Mouse (Mus musculus): Measurements from ENCODE around the gene Atp6v1d. TPM values are rescaled to one million over a fixed set of nuclear protein-coding genes. Genes with fewer than 3 reads are reported as not detected.

Atp6v1d gene
- total and polyA plus RNA-seq, 3 experiments: 28.4 to 74.0 (median 65.6) TPM

DNA sequence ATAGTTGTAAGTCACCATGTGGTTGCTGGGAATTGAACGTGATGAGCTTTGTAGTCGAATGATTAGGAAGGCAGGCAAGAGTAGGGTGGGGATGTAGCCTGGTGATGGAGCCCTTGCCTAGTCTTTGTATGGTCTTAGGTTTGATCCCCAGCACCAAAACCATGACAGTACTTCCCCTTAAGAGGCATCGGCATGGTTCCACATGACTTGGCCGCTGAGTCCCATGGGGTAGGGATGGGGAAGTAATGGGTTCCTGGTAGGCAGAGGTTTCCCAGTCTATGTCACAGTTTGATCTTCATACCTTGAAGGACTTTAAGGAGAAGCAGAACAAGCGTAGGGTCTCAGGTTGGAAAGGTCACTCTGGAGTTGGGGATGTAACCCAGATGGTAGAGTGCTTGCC lies 40.0 kb upstream of the Atp6v1d start:
- Histone ChIP-seq H3K9me3 (replicated peaks; ENCODE audit: low read length) (no peaks in the 10 kb centered on the region), H3K4me1 (ENCODE audit: control insufficient read depth in 1 of 2, insufficient read depth in 2 of 2) (peaks cover 5 to 8% of the 10 kb centered on the region in 2 experiments; a peak in 2 of 4 replicates), H3K27ac (ENCODE audit: insufficient read depth, low read depth) (no peak overlapping the region), H3K4me2 (ENCODE audit: insufficient read depth, low read depth, poor library complexity, severe bottlenecking) (no peak overlapping the region), H3K4me3 (replicated peaks in 1 of 3; ENCODE audit: low read depth in 2 of 3, low read length in 2 of 3, poor library complexity in 1 of 3) (no peak overlapping the region), H3K79me2 (replicated peaks; ENCODE audit: control insufficient read depth, extremely low read depth, insufficient read depth, poor library complexity, severe bottlenecking) (no peaks in the 10 kb centered on the region), H3K36me3 (replicated peaks in 1 of 2; ENCODE audit: control insufficient read depth in 1 of 2, insufficient read depth in 1 of 2, low read length in 1 of 2) (no peaks in the 10 kb centered on the region), H3K9ac (ENCODE audit: insufficient read depth, low read depth) (no peak overlapping the region), H3K27me3 (replicated peaks) (no peaks in the 10 kb centered on the region)
- peak; percentile 45 for DNase-seq (ENCODE audit: extremely low read depth)
- dilution Hi-C loops (cut with MboI; ENCODE audit: extremely low pct_ligation_motif_present, extremely low pct_unique_long_range_greater_than_20kb, low sequenced_read_pairs): no loop called here
- TF ChIP-seq TBP (conservative IDR thresholded peaks at IDR 0.05; ENCODE audit: low read depth, low read length) (no peak), POLR2A (IDR thresholded peaks at IDR 0.05; ENCODE audit: low read depth, low read length) (no peak), JUND (conservative IDR thresholded peaks at IDR 0.05; ENCODE audit: low read depth, low read length) (no peak), MAFK (IDR thresholded peaks at IDR 0.05; ENCODE audit: insufficient replicate concordance, low read length) (no peak), EP300 (IDR thresholded peaks at IDR 0.05; ENCODE audit: low read length) (no peak), SMC3 (IDR thresholded peaks at IDR 0.05; ENCODE audit: low read depth, low read length) (peak; percentile 4; the same call in 1 of the 2 replicates), MYC (IDR thresholded peaks at IDR 0.05; ENCODE audit: low read depth, low read length) (no peak), MEF2A (IDR thresholded peaks at IDR 0.05; ENCODE audit: borderline replicate concordance, low read depth, low read length) (no peak), PAX5 (IDR thresholded peaks at IDR 0.05; ENCODE audit: low read length) (no peak), BHLHE40 (IDR thresholded peaks at IDR 0.05; ENCODE audit: low read depth, low read length) (no peak), NELFE (IDR thresholded peaks at IDR 0.05; ENCODE audit: low read depth, low read length) (no peak), MXI1 (IDR thresholded peaks at IDR 0.05; ENCODE audit: low read depth, low read length) (no peak), MAZ (IDR thresholded peaks at IDR 0.05; ENCODE audit: low read depth, low read length) (no peak), USF2 (conservative IDR thresholded peaks at IDR 0.05; ENCODE audit: low read depth, low read length) (no peak), HCFC1 (IDR thresholded peaks at IDR 0.05; ENCODE audit: low read depth, low read length) (no peak), ZKSCAN1 (IDR thresholded peaks at IDR 0.05; ENCODE audit: borderline replicate concordance, low read depth, low read length) (no peak), POLR2AphosphoS2 (IDR thresholded peaks at IDR 0.05; ENCODE audit: low read depth, low read length) (no peak), E2F4 (IDR thresholded peaks at IDR 0.05; ENCODE audit: insufficient replicate concordance, low read depth, low read length) (no peak), UBTF (IDR thresholded peaks at IDR 0.05; ENCODE audit: low read depth, low read length) (no peak), CTCF (conservative IDR thresholded peaks at IDR 0.05 in 1 of 2, IDR thresholded peaks at IDR 0.05 in 1 of 2; ENCODE audit: low read depth in 2 of 2, low read length in 2 of 2) (peak in 1 of 2 experiments; percentile 27; a peak in 1 of 4 replicates), MAX (IDR thresholded peaks at IDR 0.05; ENCODE audit: low read length) (no peak), ZMIZ1 (IDR thresholded peaks at IDR 0.05; ENCODE audit: low read depth, low read length) (no peak), RAD21 (IDR thresholded peaks at IDR 0.05; ENCODE audit: low read depth, low read length) (peak; percentile 34)
- in situ Hi-C loops (cut with MboI; ENCODE audit: low pct_ligation_motif_present, low pct_unique_long_range_greater_than_20kb, low sequenced_read_pairs): no loop called here

DNA sequence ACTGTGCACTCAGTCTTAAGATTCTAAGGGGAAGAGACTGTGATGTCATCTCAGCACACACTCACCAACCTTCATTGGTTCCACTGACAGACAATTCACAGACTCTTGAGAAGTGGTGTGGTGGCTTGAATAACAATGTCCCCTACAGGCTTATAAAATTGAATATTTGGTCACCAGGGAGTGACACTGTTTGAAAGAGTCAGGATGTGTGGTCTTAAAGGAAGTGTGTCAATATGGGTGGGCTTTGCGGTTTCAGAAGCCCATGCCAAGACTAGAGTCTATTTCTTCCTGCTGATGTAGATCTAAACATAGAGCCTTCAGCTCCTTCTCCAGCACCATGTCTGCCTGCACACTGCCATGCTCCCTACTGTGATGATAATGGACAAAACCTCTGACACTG lies 36.4 kb upstream of the Atp6v1d start:
- in situ Hi-C loops (cut with MboI; ENCODE audit: low pct_ligation_motif_present, low pct_unique_long_range_greater_than_20kb, low sequenced_read_pairs): no loop called here
- no peak overlapping the region for H3K9ac ChIP-seq (ENCODE audit: insufficient read depth, low read depth)
- H3K79me2 ChIP-seq (replicated peaks; ENCODE audit: control insufficient read depth, extremely low read depth, insufficient read depth, poor library complexity, severe bottlenecking): no peaks in the 10 kb centered on the region
- peaks cover 3 to 8% of the 10 kb centered on the region in 2 experiments; a peak in 1 of 4 replicates for H3K4me1 ChIP-seq (ENCODE audit: control insufficient read depth in 1 of 2, insufficient read depth in 2 of 2)
- DNase-seq (ENCODE audit: extremely low read depth): no peak
- no peak overlapping the region for H3K27ac ChIP-seq (ENCODE audit: insufficient read depth, low read depth)
- no peak overlapping the region for H3K4me3 ChIP-seq (replicated peaks in 1 of 3; ENCODE audit: low read depth in 2 of 3, low read length in 2 of 3, poor library complexity in 1 of 3)
- H3K36me3 ChIP-seq (replicated peaks in 1 of 2; ENCODE audit: control insufficient read depth in 1 of 2, insufficient read depth in 1 of 2, low read length in 1 of 2): no peaks in the 10 kb centered on the region
- H3K27me3 ChIP-seq (replicated peaks): no peaks in the 10 kb centered on the region
- no peak for TF ChIP-seq CHD1 (IDR thresholded peaks at IDR 0.05; ENCODE audit: low read depth, low read length)
- TF ChIP-seq USF1 (IDR thresholded peaks at IDR 0.05; ENCODE audit: low read depth, low read length): no peak
- TF ChIP-seq ZMIZ1 (IDR thresholded peaks at IDR 0.05; ENCODE audit: low read depth, low read length): no peak
- TF ChIP-seq SIN3A (IDR thresholded peaks at IDR 0.05; ENCODE audit: low read length): no peak
- no peak for TF ChIP-seq BHLHE40 (IDR thresholded peaks at IDR 0.05; ENCODE audit: low read depth, low read length)
- no peak for TF ChIP-seq POLR2AphosphoS2 (IDR thresholded peaks at IDR 0.05; ENCODE audit: low read depth, low read length)
- no peak for TF ChIP-seq KAT2A (IDR thresholded peaks at IDR 0.05; ENCODE audit: insufficient replicate concordance, low read length)
- TF ChIP-seq POLR2A (IDR thresholded peaks at IDR 0.05; ENCODE audit: low read depth, low read length): no peak
- no peak for TF ChIP-seq RCOR1 (conservative IDR thresholded peaks at IDR 0.05; ENCODE audit: low read depth, low read length)
- no peak for TF ChIP-seq MAFK (IDR thresholded peaks at IDR 0.05; ENCODE audit: insufficient replicate concordance, low read length)
- no peak for TF ChIP-seq RAD21 (IDR thresholded peaks at IDR 0.05; ENCODE audit: low read depth, low read length)
- no peak for TF ChIP-seq MYC (IDR thresholded peaks at IDR 0.05; ENCODE audit: low read depth, low read length)
- no peak for TF ChIP-seq ZNF384 (IDR thresholded peaks at IDR 0.05; ENCODE audit: low read depth, low read length)
- TF ChIP-seq NELFE (IDR thresholded peaks at IDR 0.05; ENCODE audit: low read depth, low read length): no peak
- no peak for TF ChIP-seq JUN (IDR thresholded peaks at IDR 0.05; ENCODE audit: insufficient read depth, low read depth, low read length)
- no peak for TF ChIP-seq ZC3H11A (IDR thresholded peaks at IDR 0.05; ENCODE audit: low read depth, low read length)
- H3K9me3 ChIP-seq (replicated peaks; ENCODE audit: low read length): no peaks in the 10 kb centered on the region
- no peak overlapping the region for H3K4me2 ChIP-seq (ENCODE audit: insufficient read depth, low read depth, poor library complexity, severe bottlenecking)
- dilution Hi-C loops (cut with MboI; ENCODE audit: extremely low pct_ligation_motif_present, extremely low pct_unique_long_range_greater_than_20kb, low sequenced_read_pairs): no loop called here
